Comparison of ENCODE assay signal across 20 mouse cellular contexts in the genomic region with DNA sequence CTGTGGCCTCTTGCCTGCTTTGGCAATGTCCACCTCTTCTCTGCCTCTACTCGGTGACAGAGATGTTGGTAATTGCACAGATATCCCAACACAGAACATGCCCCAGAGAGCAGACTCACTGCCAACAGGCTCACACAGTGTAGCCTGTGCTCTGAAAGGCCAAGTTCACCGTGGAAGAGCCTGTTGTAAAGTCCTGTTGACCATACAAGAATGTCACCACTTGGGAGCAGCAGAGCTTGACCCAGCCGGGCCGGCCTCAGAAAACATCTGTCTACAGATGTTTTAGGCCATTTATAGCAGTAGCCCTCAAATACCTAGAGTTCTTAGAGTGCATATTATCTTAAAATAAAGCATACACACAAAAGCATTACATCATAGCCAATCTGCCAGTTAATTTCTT. TPM values are rescaled to one million over a fixed set of nuclear protein-coding genes. Genes with fewer than 3 reads are reported as not detected.
DNase-seq lines count a peak whose midpoint lies in the region; ATAC-seq and TF ChIP-seq lines count a peak whose summit lies in the region.
"Had no signal": no experiment of that assay in that cellular context is flagged by ENCODE, and none has a peak within 500 bp of the region (broad histone marks: within the 10 kb centered on the region; RNA-seq: fewer than 3 reads in every experiment).

No protein-coding gene starts in this region.

- no peak overlapping the region for H3K27ac ChIP-seq in cerebellum, adult 2 months (ENCODE audit: insufficient read depth, low read length)
- no peak overlapping the region for H3K27ac ChIP-seq in layer of hippocampus, adult 2 months
- no peak overlapping the region for H3K27ac ChIP-seq in midbrain, postnatal 0 days (ENCODE audit: low read depth, low read length)
- no peak overlapping the region for H3K27ac ChIP-seq in midbrain, embryonic 11.5 days (ENCODE audit: low read depth, low read length)
- H3K27ac ChIP-seq: forebrain, embryonic 13.5 days; heart, embryonic 13.5 days; hindbrain, postnatal 0 days; limb, embryonic 10.5 days; liver, embryonic 13.5 days; midbrain, embryonic 12.5 days; stomach, embryonic 15.5 days had no signal

- WGBS in cerebellum, adult 2 months, result 54% methylated on average over 4 of the region's 4 CpGs
- 81% methylated on average over 4 of the region's 4 CpGs for WGBS in midbrain, postnatal 0 days
- WGBS in midbrain, embryonic 11.5 days, result 84% methylated on average over 4 of the region's 4 CpGs

- peaks cover 4% of the 10 kb centered on the region; the same call in 1 of the 2 replicates for H3K36me3 ChIP-seq in midbrain, postnatal 0 days (ENCODE audit: insufficient read depth, low read length)
- H3K36me3 ChIP-seq in midbrain, embryonic 11.5 days (ENCODE audit: control insufficient read depth, insufficient read depth, low read length), result no peaks in the 10 kb centered on the region
- H3K36me3 ChIP-seq: limb, embryonic 10.5 days; liver, embryonic 13.5 days; midbrain, embryonic 12.5 days; stomach, embryonic 15.5 days had no signal

- no peak overlapping the region for H3K4me3 ChIP-seq in cerebellum, adult 2 months (replicated peaks; ENCODE audit: insufficient read depth, low read depth, low read length)
- H3K4me3 ChIP-seq in layer of hippocampus, adult 2 months, result no peak overlapping the region
- no peak overlapping the region for H3K4me3 ChIP-seq in midbrain, postnatal 0 days (ENCODE audit: low read depth, low read length)
- no peak overlapping the region for H3K4me3 ChIP-seq in midbrain, embryonic 11.5 days (ENCODE audit: low read depth, low read length)
- H3K4me3 ChIP-seq: forebrain, embryonic 13.5 days; heart, embryonic 13.5 days; limb, embryonic 10.5 days; liver, embryonic 13.5 days; midbrain, embryonic 12.5 days; stomach, embryonic 15.5 days had no signal

- no peaks in the 10 kb centered on the region for H3K27me3 ChIP-seq in cerebellum, adult 2 months (ENCODE audit: control insufficient read depth, insufficient read depth, low read length)
- H3K27me3 ChIP-seq in midbrain, postnatal 0 days (ENCODE audit: insufficient read depth, low read length), result no peaks in the 10 kb centered on the region
- H3K27me3 ChIP-seq in midbrain, embryonic 11.5 days (ENCODE audit: control insufficient read depth, insufficient read depth, low read length), result no peaks in the 10 kb centered on the region
- H3K27me3 ChIP-seq: forebrain, embryonic 13.5 days; heart, embryonic 13.5 days; liver, embryonic 13.5 days; midbrain, embryonic 12.5 days; Patski; stomach, embryonic 15.5 days had no signal

- peaks cover 15% of the 10 kb centered on the region for H3K4me1 ChIP-seq in cerebellum, adult 2 months (ENCODE audit: control insufficient read depth, insufficient read depth, low read length)
- H3K4me1 ChIP-seq in midbrain, postnatal 0 days (ENCODE audit: insufficient read depth, low read length), result no peaks in the 10 kb centered on the region
- H3K4me1 ChIP-seq in midbrain, embryonic 11.5 days (ENCODE audit: control insufficient read depth, insufficient read depth, low read length), result no peaks in the 10 kb centered on the region
- H3K4me1 ChIP-seq: forebrain, embryonic 13.5 days; midbrain, embryonic 12.5 days had no signal

- H3K9me3 ChIP-seq in midbrain, postnatal 0 days (ENCODE audit: low read length), result no peaks in the 10 kb centered on the region
- no peaks in the 10 kb centered on the region for H3K9me3 ChIP-seq in midbrain, embryonic 11.5 days (ENCODE audit: control insufficient read depth, low read length)
- H3K9me3 ChIP-seq: forebrain, embryonic 13.5 days; G1E; heart, embryonic 13.5 days; limb, embryonic 10.5 days; liver, embryonic 13.5 days; midbrain, embryonic 12.5 days; stomach, embryonic 15.5 days had no signal

- TF ChIP-seq POLR2A in cerebellum, adult 2 months (IDR thresholded peaks at IDR 0.05; ENCODE audit: borderline replicate concordance, insufficient read depth, low read length), result no peak

- no peak for DNase-seq in cerebellum, adult 2 months
- DNase-seq in cerebellum, adult 11 months, result no peak
- peak; percentile 42 for DNase-seq in heart, postnatal 4 days
- DNase-seq in heart, postnatal 36 days, result no peak
- no peak for DNase-seq in layer of hippocampus, adult 2 months (ENCODE audit: low spot score in 2 of 2)
- no peak for DNase-seq in layer of hippocampus, adult 8-10 months (ENCODE audit: low spot score in 2 of 2)
- no peak for DNase-seq in midbrain, postnatal 0 days (ENCODE audit: low spot score)
- DNase-seq in midbrain, embryonic 11.5 days (ENCODE audit: low spot score, missing footprints), result no peak
- DNase-seq: cerebellum, adult 9-10 months; kidney, adult 18-20 months; liver, embryonic 13.5 days; thymus, adult 18-20 months had no signal

- no peak for ATAC-seq in midbrain, postnatal 0 days (ENCODE audit: low FRiP score)
- ATAC-seq in midbrain, embryonic 11.5 days (ENCODE audit: low FRiP score), result no peak
- ATAC-seq: forebrain, embryonic 13.5 days; hindbrain, postnatal 0 days; Patski had no signal

- 0 out of 2 replicates have a peak, but pooled peaks have one; percentile 7 for TF ChIP-seq CTCF in cerebellum, adult 2 months (IDR thresholded peaks at IDR 0.05; ENCODE audit: borderline replicate concordance, insufficient read depth, low read depth, low read length)
- peak; percentile 37 for TF ChIP-seq CTCF in layer of hippocampus, adult 2 months (conservative IDR thresholded peaks at IDR 0.05)
- TF ChIP-seq CTCF in midbrain, postnatal 0 days (IDR thresholded peaks at IDR 0.05), result peak; percentile 33

- no peak overlapping the region for H3K4me2 ChIP-seq in midbrain, postnatal 0 days (ENCODE audit: low read depth, low read length, poor library complexity, severe bottlenecking)
- H3K4me2 ChIP-seq in midbrain, embryonic 11.5 days, result no peak overlapping the region
- H3K4me2 ChIP-seq: forebrain, embryonic 13.5 days; heart, embryonic 13.5 days; liver, embryonic 13.5 days; midbrain, embryonic 12.5 days; stomach, embryonic 15.5 days had no signal

- intact Hi-C loops in heart, postnatal 36 days (cut with DNase I), result loop anchor here (5.0 kb wide), 1 partner anchor 95 kb away; no protein-coding TSS in a partner anchor

- no peak overlapping the region for H3K9ac ChIP-seq in midbrain, postnatal 0 days (replicated peaks; ENCODE audit: low read length, poor library complexity, severe bottlenecking)
- H3K9ac ChIP-seq in midbrain, embryonic 11.5 days (ENCODE audit: low read length), result no peak overlapping the region
- H3K9ac ChIP-seq: forebrain, embryonic 13.5 days; heart, embryonic 13.5 days; liver, embryonic 13.5 days; midbrain, embryonic 12.5 days; stomach, embryonic 15.5 days had no signal

RNA-seq across cellular contexts. Expression of a gene that starts 39.5 kb away (rescaled TPM):
- 558 and 599 TPM in 2 replicates for polyA plus RNA-seq in cerebellum, adult 2 months (2012; rRNA removed)
- 100 to 1,000 TPM; 810 to 867 TPM for total RNA-seq in heart, postnatal 4 days (2021)
- total RNA-seq in heart, postnatal 36 days (2021), result 100 to 1,000 TPM; 517 to 581 TPM
- total RNA-seq in layer of hippocampus, adult 2 months (2021), result 100 to 1,000 TPM; 538 to 549 TPM
- total RNA-seq in layer of hippocampus, adult 8-10 months (2022), result 100 to 1,000 TPM; 451 to 581 (median 500) TPM
- 273 and 342 TPM in 2 replicates for total RNA-seq in midbrain, postnatal 0 days (2014; rRNA removed)
- 346 and 367 TPM in 2 replicates for polyA plus RNA-seq in midbrain, postnatal 0 days (2015; fragmentation: Nextera tagmentation; extraction: Ambion mirVana)
- polyA plus RNA-seq in midbrain, embryonic 11.5 days (2014; fragmentation: Nextera tagmentation; extraction: Ambion mirVana), result 430 and 474 TPM in 2 replicates
